Mouse (Mus musculus): ENCODE data around the gene Tppp2. TPM values are rescaled to one million over a fixed set of nuclear protein-coding genes. Genes with fewer than 3 reads are reported as not detected.
A peak's percentile ranks its signal among the peaks of the same experiment; 100 is the strongest.

Gene Tppp2
- polyA plus RNA-seq (2016; fragmentation: Nextera tagmentation; extraction: Ambion mirVana): not detected in 2 replicates

- Histone ChIP-seq H3K9me3 (no peaks in the 10 kb centered on the region), H3K27me3 (ENCODE audit: insufficient read depth, poor library complexity, severe bottlenecking) (no peaks in the 10 kb centered on the region), H3K4me1 (peaks cover 36% of the 10 kb centered on the region), H3K4me3 (no peak within 1 kb of the TSS), H3K27ac (no peak within 1 kb of the TSS), H3K36me3 (no peaks in the 10 kb centered on the region)
- WGBS: 86% methylated on average over 4 of the region's 4 CpGs
- DNase-seq (ENCODE audit: low spot score): no peak
These were observed at the start of gene Tppp2 for GRCm38 (mm10) chr14:51918125-51918524. Tppp2 (plus strand) TSS chr14:51918425.

- Histone ChIP-seq H3K27ac (no peak overlapping the region), H3K9me3 (no peaks in the 10 kb centered on the region), H3K27me3 (ENCODE audit: insufficient read depth, poor library complexity, severe bottlenecking) (no peaks in the 10 kb centered on the region), H3K4me3 (no peak overlapping the region), H3K36me3 (no peaks in the 10 kb centered on the region), H3K4me1 (no peaks in the 10 kb centered on the region)
- WGBS: 64% methylated on average over 2 of the region's 2 CpGs
- no peak for DNase-seq (ENCODE audit: low spot score)
These were observed 47.5 kb upstream of the Tppp2 start for GRCm38 (mm10) chr14:51870756-51871155.

- H3K27ac ChIP-seq: no peak overlapping the region
- DNase-seq (ENCODE audit: low spot score): no peak
- no peaks in the 10 kb centered on the region for H3K27me3 ChIP-seq (ENCODE audit: insufficient read depth, poor library complexity, severe bottlenecking)
- 78% methylated on average over 9 of the region's 9 CpGs for WGBS
- no peaks in the 10 kb centered on the region for H3K4me1 ChIP-seq
- no peaks in the 10 kb centered on the region for H3K36me3 ChIP-seq
- no peaks in the 10 kb centered on the region for H3K9me3 ChIP-seq
- no peak overlapping the region for H3K4me3 ChIP-seq
These were observed 46.5 kb upstream of the Tppp2 start for GRCm38 (mm10) chr14:51871741-51872140.

GRCm38 (mm10) chr14:51877517-51877916 is 40.7 kb upstream of the Tppp2 start:
- Histone ChIP-seq H3K9me3 (no peaks in the 10 kb centered on the region), H3K27ac (no peak overlapping the region), H3K36me3 (no peaks in the 10 kb centered on the region), H3K4me1 (no peaks in the 10 kb centered on the region), H3K4me3 (no peak overlapping the region), H3K27me3 (ENCODE audit: insufficient read depth, poor library complexity, severe bottlenecking) (no peaks in the 10 kb centered on the region)
- 78% methylated on average over 3 of the region's 3 CpGs for WGBS
- no peak for DNase-seq (ENCODE audit: low spot score)

- DNase-seq (ENCODE audit: low spot score): peak; percentile 81
- no peaks in the 10 kb centered on the region for H3K9me3 ChIP-seq
- peak overlapping the region; percentile 85 for H3K4me3 ChIP-seq
- H3K36me3 ChIP-seq: peaks cover 23% of the 10 kb centered on the region
- no peaks in the 10 kb centered on the region for H3K27me3 ChIP-seq (ENCODE audit: insufficient read depth, poor library complexity, severe bottlenecking)
- H3K27ac ChIP-seq: peak overlapping the region; percentile 90
- H3K4me1 ChIP-seq: peaks cover 12% of the 10 kb centered on the region
- under 1% methylated on average over 4 of the region's 4 CpGs for WGBS
These were observed 34.6 kb upstream of the Tppp2 start for GRCm38 (mm10) chr14:51883527-51884030.

GRCm38 (mm10) chr14:51884031-51884544 is 34.1 kb upstream of the Tppp2 start:
- peak overlapping the region; percentile 85 for H3K4me3 ChIP-seq
- no peaks in the 10 kb centered on the region for H3K9me3 ChIP-seq
- peaks cover 12% of the 10 kb centered on the region for H3K4me1 ChIP-seq
- no peaks in the 10 kb centered on the region for H3K27me3 ChIP-seq (ENCODE audit: insufficient read depth, poor library complexity, severe bottlenecking)
- 1% methylated on average over 14 of the region's 14 CpGs for WGBS
- H3K27ac ChIP-seq: peak overlapping the region; percentile 90
- DNase-seq (ENCODE audit: low spot score): no peak
- peaks cover 28% of the 10 kb centered on the region for H3K36me3 ChIP-seq

- Histone ChIP-seq H3K27me3 (ENCODE audit: insufficient read depth, poor library complexity, severe bottlenecking) (no peaks in the 10 kb centered on the region), H3K4me3 (peak within 1 kb of the TSS; percentile 85), H3K9me3 (no peaks in the 10 kb centered on the region), H3K27ac (peak within 1 kb of the TSS; percentile 90), H3K36me3 (peaks cover 35% of the 10 kb centered on the region), H3K4me1 (peaks cover 12% of the 10 kb centered on the region)
- peak; percentile 98 for DNase-seq (ENCODE audit: low spot score)
- 0% methylated on average over 43 of the region's 43 CpGs for WGBS
These were observed 33.5 kb upstream of the Tppp2 start, which contains the start of gene Mettl17 for GRCm38 (mm10) chr14:51884598-51885331. Mettl17 (plus strand) TSS chr14:51884842.

- H3K27ac ChIP-seq: no peak overlapping the region
- 67% methylated on average over 6 of the region's 6 CpGs for WGBS
- peaks cover 12% of the 10 kb centered on the region for H3K4me1 ChIP-seq
- no peak for DNase-seq (ENCODE audit: low spot score)
- H3K4me3 ChIP-seq: peak overlapping the region; percentile 85; the same call in 1 of the 2 replicates
- H3K36me3 ChIP-seq: peaks cover 48% of the 10 kb centered on the region
- H3K9me3 ChIP-seq: no peaks in the 10 kb centered on the region
- no peaks in the 10 kb centered on the region for H3K27me3 ChIP-seq (ENCODE audit: insufficient read depth, poor library complexity, severe bottlenecking)
These were observed 32.2 kb upstream of the Tppp2 start for GRCm38 (mm10) chr14:51886051-51886450.

- Histone ChIP-seq H3K4me3 (no peak overlapping the region), H3K9me3 (no peaks in the 10 kb centered on the region), H3K4me1 (peaks cover 27% of the 10 kb centered on the region), H3K27me3 (ENCODE audit: insufficient read depth, poor library complexity, severe bottlenecking) (no peaks in the 10 kb centered on the region), H3K36me3 (peaks cover 62% of the 10 kb centered on the region), H3K27ac (no peak overlapping the region)
- no peak for DNase-seq (ENCODE audit: low spot score)
- 84% methylated on average over 6 of the region's 6 CpGs for whole genome bisulfite sequencing
These were observed 28.4 kb upstream of the Tppp2 start for GRCm38 (mm10) chr14:51889833-51890232.

- DNase-seq (ENCODE audit: low spot score): no peak
- Histone ChIP-seq H3K27ac (no peak within 1 kb of the TSS), H3K4me1 (peaks cover 14% of the 10 kb centered on the region), H3K4me3 (no peak within 1 kb of the TSS), H3K27me3 (ENCODE audit: insufficient read depth, poor library complexity, severe bottlenecking) (no peaks in the 10 kb centered on the region), H3K36me3 (peaks cover 50% of the 10 kb centered on the region), H3K9me3 (no peaks in the 10 kb centered on the region)
- WGBS: 90% methylated on average over 9 of the region's 9 CpGs
These were observed 25.9 kb upstream of the Tppp2 start, which contains the start of gene Slc39a2 for GRCm38 (mm10) chr14:51892191-51892939. Slc39a2 (plus strand) TSS chr14:51892889.

- Histone ChIP-seq H3K36me3 (peaks cover 42% of the 10 kb centered on the region), H3K27me3 (ENCODE audit: insufficient read depth, poor library complexity, severe bottlenecking) (no peaks in the 10 kb centered on the region), H3K27ac (no peak overlapping the region), H3K9me3 (no peaks in the 10 kb centered on the region), H3K4me1 (peaks cover 14% of the 10 kb centered on the region), H3K4me3 (no peak overlapping the region)
- DNase-seq (ENCODE audit: low spot score): no peak
- 18% methylated on average over 10 of the region's 10 CpGs for WGBS
These were observed 25.0 kb upstream of the Tppp2 start for GRCm38 (mm10) chr14:51893094-51893794.

- H3K9me3 ChIP-seq: no peaks in the 10 kb centered on the region
- H3K27ac ChIP-seq: no peak overlapping the region
- 49% methylated on average over 3 of the region's 3 CpGs for WGBS
- H3K4me3 ChIP-seq: no peak overlapping the region
- DNase-seq (ENCODE audit: low spot score): no peak
- H3K36me3 ChIP-seq: peaks cover 36% of the 10 kb centered on the region
- peaks cover 14% of the 10 kb centered on the region for H3K4me1 ChIP-seq
- no peaks in the 10 kb centered on the region for H3K27me3 ChIP-seq (ENCODE audit: insufficient read depth, poor library complexity, severe bottlenecking)
These were observed 24.4 kb upstream of the Tppp2 start for GRCm38 (mm10) chr14:51893809-51894208.

All from heart, embryonic 10.5 days (tissue).